Mouse (Mus musculus) gastrocnemius, adult 2 months (tissue): Measurements from ENCODE around the gene Dcbld2. TPM values are rescaled to one million over a fixed set of nuclear protein-coding genes. Genes with fewer than 3 reads are reported as not detected.

Source experiments
- DNase-seq: peaks from one replicate; pipeline ENCODE4 v3.0.0; 2022
- H3K27ac ChIP-seq: fragments of 200-600 bp; 2 replicates; pipeline ENCODE4 v1.8.1; 2022; ENCODE audit warnings: mild to moderate bottlenecking
- H3K4me3 ChIP-seq: fragments of 200-600 bp; 2 replicates; pipeline ENCODE4 v1.8.1; 2022; ENCODE audit warnings: mild to moderate bottlenecking, moderate library complexity
- CTCF ChIP-seq: fragments of 200-600 bp; IDR thresholded peaks from 2 replicates; pipeline ENCODE4 v1.8.1; 2022; ENCODE audit warnings: antibody characterized with exemption, mild to moderate bottlenecking, moderate library complexity
- intact Hi-C: fragments of 180-260 bp; cut with DNase I; formaldehyde crosslinking; loops from one replicate; pipeline ENCODE4 v1.15.1; 2025
- total RNA-seq, 2 experiments: library from RNA; stranded (reverse); gene quantifications; 2 replicates each; pipeline ENCODE4 v1.2.3; 2021

Dcbld2 gene
- total RNA-seq, 2 experiments from 2014 or later, result 4.0 to 6.3 TPM

GRCm38 (mm10) chr16:58502566-58502965 lies 94.3 kb downstream of the Dcbld2 start:
- H3K4me3 ChIP-seq, result no peak overlapping the region
- DNase-seq, result no peak
- intact Hi-C loops, result no loop called here
- TF ChIP-seq CTCF, result no peak
- peak overlapping the region; percentile 57 for H3K27ac ChIP-seq

- DNase-seq, result no peak
- no peak for TF ChIP-seq CTCF
- Histone ChIP-seq H3K27ac (no peak overlapping the region), H3K4me3 (no peak overlapping the region)
- intact Hi-C loops, result no loop called here
Measured at GRCm38 (mm10) chr16:58504945-58505344, 96.7 kb downstream of the Dcbld2 start.

- peak; percentile 34 for DNase-seq
- TF ChIP-seq CTCF, result no peak
- Histone ChIP-seq H3K4me3 (peak overlapping the region; percentile 52), H3K27ac (peak overlapping the region; percentile 88)
- intact Hi-C loops, result loop anchor here (5.0 kb wide), 1 partner anchor 110 kb away; no protein-coding TSS in a partner anchor
Measured at GRCm38 (mm10) chr16:58512181-58512761, 104.0 kb downstream of the Dcbld2 start.

GRCm38 (mm10) chr16:58512887-58513286 lies 104.6 kb downstream of the Dcbld2 start:
- H3K4me3 ChIP-seq, result peak overlapping the region; percentile 52
- intact Hi-C loops, result loop anchor here (5.0 kb wide), 1 partner anchor 109 kb away; no protein-coding TSS in a partner anchor
- peak overlapping the region; percentile 88 for H3K27ac ChIP-seq
- no peak for TF ChIP-seq CTCF
- peak; percentile 68 for DNase-seq

GRCm38 (mm10) chr16:58513755-58514154 lies 105.5 kb downstream of the Dcbld2 start:
- intact Hi-C loops, result loop anchor here (5.0 kb wide), 1 partner anchor 109 kb away; no protein-coding TSS in a partner anchor
- no peak for TF ChIP-seq CTCF
- H3K27ac ChIP-seq, result peak overlapping the region; percentile 88
- peak overlapping the region; percentile 52 for H3K4me3 ChIP-seq
- DNase-seq, result no peak

- peak; percentile 66 for TF ChIP-seq CTCF
- H3K27ac ChIP-seq, result peak overlapping the region; percentile 88
- peak overlapping the region; percentile 52 for H3K4me3 ChIP-seq
- peak; percentile 52 for DNase-seq
- intact Hi-C loops, result loop anchor here (5.0 kb wide), 1 partner anchor 108 kb away; no protein-coding TSS in a partner anchor
Measured at GRCm38 (mm10) chr16:58514565-58514964, 106.3 kb downstream of the Dcbld2 start.

GRCm38 (mm10) chr16:58516161-58516560 lies 107.9 kb downstream of the Dcbld2 start:
- intact Hi-C loops, result no loop called here
- no peak for TF ChIP-seq CTCF
- Histone ChIP-seq H3K27ac (peak overlapping the region; percentile 88), H3K4me3 (0 out of 2 replicates have a peak overlapping the region, but pooled peaks have one; percentile 21)
- peak; percentile 47 for DNase-seq

- intact Hi-C loops, result no loop called here
- H3K27ac ChIP-seq, result peak overlapping the region; percentile 88
- no peak overlapping the region for H3K4me3 ChIP-seq
- DNase-seq, result no peak
- TF ChIP-seq CTCF, result no peak
Measured at GRCm38 (mm10) chr16:58516960-58517798, 108.9 kb downstream of the Dcbld2 start.

Other genes with a start within 250 kb of the Dcbld2 start
- 100 to 1,000 TPM; 140 to 170 TPM for gene St3gal6, start 115.8 kb downstream of the Dcbld2 start, total RNA-seq
- not detected for gene Gm813, start 208.5 kb downstream of the Dcbld2 start, total RNA-seq
- not detected for gene E330017A01Rik, start 230.3 kb downstream of the Dcbld2 start, total RNA-seq